In the genomic region with DNA sequence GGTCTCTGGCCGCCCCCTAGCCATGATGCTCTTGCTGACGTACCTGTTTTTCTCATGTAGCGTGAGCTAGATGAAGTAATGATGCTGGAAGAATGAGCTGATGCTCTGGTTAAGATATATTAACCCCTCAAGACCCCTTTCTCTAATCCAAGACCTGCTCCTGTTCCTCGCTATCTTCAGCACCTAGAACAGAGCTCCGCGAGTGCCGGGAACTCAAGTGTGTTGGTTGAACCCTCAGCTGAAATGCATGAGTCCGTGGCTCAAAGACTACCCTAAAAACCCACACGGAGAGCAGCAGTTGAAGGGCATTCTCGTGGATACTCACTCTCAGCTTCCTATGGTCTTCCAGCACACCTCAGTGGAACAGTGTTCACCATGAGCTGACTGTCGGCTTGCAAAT, we compare ENCODE assay signal across 9 mouse cellular contexts. TPM values are rescaled to one million over a fixed set of nuclear protein-coding genes. Genes with fewer than 3 reads are reported as not detected.
DNase-seq lines count a peak whose midpoint lies in the region; ATAC-seq and TF ChIP-seq lines count a peak whose summit lies in the region.
"Had no signal": no experiment of that assay in that cellular context is flagged by ENCODE, and none has a peak within 500 bp of the region (broad histone marks: within the 10 kb centered on the region; RNA-seq: fewer than 3 reads in every experiment).

No protein-coding gene starts in this region.

- no peaks in the 10 kb centered on the region for H3K79me2 ChIP-seq in heart, adult 2 months (replicated peaks; ENCODE audit: control insufficient read depth, insufficient read depth, low read length)

- TF ChIP-seq EP300 in heart, adult 2 months (IDR thresholded peaks at IDR 0.05; ENCODE audit: insufficient read depth, low read depth, low read length): no peak

- ATAC-seq in heart, embryonic 16.5 days (replicated peaks; ENCODE audit: extremely low read depth, insufficient read depth, low FRiP score): no peak
- ATAC-seq in embryonic facial prominence, embryonic 13.5 days (ENCODE audit: insufficient number of reproducible peaks, insufficient read depth, low FRiP score, low TSS enrichment, low read depth): no peak
- ATAC-seq in intestine, embryonic 15.5 days: no peak
- no peak for ATAC-seq in midbrain, postnatal 0 days (ENCODE audit: low FRiP score)
- ATAC-seq: inflammation-experienced regulatory T-cells, adult 6 months had no signal

- peaks cover 48% of the 10 kb centered on the region for H3K36me3 ChIP-seq in heart, embryonic 16.5 days (ENCODE audit: control insufficient read depth, insufficient read depth)
- H3K36me3 ChIP-seq in heart, adult 2 months (ENCODE audit: control insufficient read depth, insufficient read depth, low read length): no peaks in the 10 kb centered on the region
- H3K36me3 ChIP-seq in embryonic facial prominence, embryonic 13.5 days: peaks cover 78% of the 10 kb centered on the region
- H3K36me3 ChIP-seq in intestine, embryonic 15.5 days: peaks cover 38% of the 10 kb centered on the region
- H3K36me3 ChIP-seq in midbrain, postnatal 0 days (ENCODE audit: insufficient read depth, low read length): peaks cover 33% of the 10 kb centered on the region

- WGBS in heart, embryonic 16.5 days: 53% methylated on average over 11 of the region's 11 CpGs
- WGBS in heart, adult 2 months: 48% methylated on average over 11 of the region's 11 CpGs
- 51% methylated on average over 11 of the region's 11 CpGs for WGBS in embryonic facial prominence, embryonic 13.5 days
- WGBS in intestine, embryonic 15.5 days: 53% methylated on average over 11 of the region's 11 CpGs
- WGBS in midbrain, postnatal 0 days: 55% methylated on average over 11 of the region's 11 CpGs

- H3K4me2 ChIP-seq in heart, embryonic 16.5 days (ENCODE audit: low read depth, low read length): peak overlapping the region; percentile 49
- peak overlapping the region; percentile 58 for H3K4me2 ChIP-seq in embryonic facial prominence, embryonic 13.5 days
- H3K4me2 ChIP-seq in intestine, embryonic 15.5 days (replicated peaks): peak overlapping the region; percentile 61
- peak overlapping the region; percentile 51 for H3K4me2 ChIP-seq in midbrain, postnatal 0 days (ENCODE audit: low read depth, low read length, poor library complexity, severe bottlenecking)

- H3K4me1 ChIP-seq in heart, embryonic 16.5 days (ENCODE audit: control insufficient read depth, insufficient read depth, low read length): no peaks in the 10 kb centered on the region
- no peaks in the 10 kb centered on the region for H3K4me1 ChIP-seq in heart, adult 2 months (ENCODE audit: control insufficient read depth, insufficient read depth, low read length)
- H3K4me1 ChIP-seq in embryonic facial prominence, embryonic 13.5 days: peaks cover 14% of the 10 kb centered on the region
- H3K4me1 ChIP-seq in intestine, embryonic 15.5 days (replicated peaks): 0 out of 2 replicates have a peak, but pooled peaks cover 3% of the 10 kb centered on the region
- H3K4me1 ChIP-seq in midbrain, postnatal 0 days (ENCODE audit: insufficient read depth, low read length): no peaks in the 10 kb centered on the region

- H3K4me3 ChIP-seq in heart, embryonic 16.5 days (ENCODE audit: low read length): peak overlapping the region; percentile 28
- no peak overlapping the region for H3K4me3 ChIP-seq in heart, adult 2 months
- peak overlapping the region; percentile 37; the same call in 1 of the 2 replicates for H3K4me3 ChIP-seq in embryonic facial prominence, embryonic 13.5 days
- H3K4me3 ChIP-seq in intestine, embryonic 15.5 days (replicated peaks): peak overlapping the region; percentile 26
- peak overlapping the region; percentile 29; the same call in 1 of the 2 replicates for H3K4me3 ChIP-seq in midbrain, postnatal 0 days (ENCODE audit: low read depth, low read length)

- intact Hi-C loops in heart, adult 2 months (cut with DNase I): loop anchor here (5.0 to 10.0 kb wide), 2 partner anchors 169 to 696 kb away; a partner anchor contains a TSS

- peaks cover 38% of the 10 kb centered on the region for H3K27me3 ChIP-seq in heart, embryonic 16.5 days (ENCODE audit: control insufficient read depth, insufficient read depth, low read length)
- H3K27me3 ChIP-seq in heart, adult 2 months (ENCODE audit: control insufficient read depth, insufficient read depth, low read length): peaks cover 1% of the 10 kb centered on the region; the same call in 1 of the 2 replicates
- H3K27me3 ChIP-seq in embryonic facial prominence, embryonic 13.5 days: peaks cover 68% of the 10 kb centered on the region
- H3K27me3 ChIP-seq in intestine, embryonic 15.5 days (replicated peaks): peaks cover 29% of the 10 kb centered on the region
- H3K27me3 ChIP-seq in midbrain, postnatal 0 days (ENCODE audit: insufficient read depth, low read length): peaks cover 29% of the 10 kb centered on the region

- peaks cover 21% of the 10 kb centered on the region for H3K9me3 ChIP-seq in heart, embryonic 16.5 days (replicated peaks; ENCODE audit: control insufficient read depth, low read length)
- peaks cover 37% of the 10 kb centered on the region for H3K9me3 ChIP-seq in embryonic facial prominence, embryonic 13.5 days
- peaks cover 16% of the 10 kb centered on the region for H3K9me3 ChIP-seq in intestine, embryonic 15.5 days
- H3K9me3 ChIP-seq in midbrain, postnatal 0 days (ENCODE audit: low read length): 0 out of 2 replicates have a peak, but pooled peaks cover 4% of the 10 kb centered on the region

- H3K27ac ChIP-seq in heart, embryonic 16.5 days (ENCODE audit: low read length): no peak overlapping the region
- H3K27ac ChIP-seq in heart, adult 2 months: no peak overlapping the region
- H3K27ac ChIP-seq in embryonic facial prominence, embryonic 13.5 days: no peak overlapping the region
- no peak overlapping the region for H3K27ac ChIP-seq in intestine, embryonic 15.5 days
- no peak overlapping the region for H3K27ac ChIP-seq in midbrain, postnatal 0 days (ENCODE audit: low read depth, low read length)

- TF ChIP-seq CTCF in heart, adult 2 months (IDR thresholded peaks at IDR 0.05): no peak
- TF ChIP-seq CTCF in midbrain, postnatal 0 days (IDR thresholded peaks at IDR 0.05): no peak

- no peak overlapping the region for H3K9ac ChIP-seq in heart, embryonic 16.5 days (ENCODE audit: low read length)
- no peak overlapping the region for H3K9ac ChIP-seq in heart, adult 2 months (ENCODE audit: low read depth, low read length)
- H3K9ac ChIP-seq in embryonic facial prominence, embryonic 13.5 days: no peak overlapping the region
- no peak overlapping the region for H3K9ac ChIP-seq in intestine, embryonic 15.5 days
- no peak overlapping the region for H3K9ac ChIP-seq in midbrain, postnatal 0 days (replicated peaks; ENCODE audit: low read length, poor library complexity, severe bottlenecking)

- no peak for TF ChIP-seq POLR2A in heart, adult 2 months (IDR thresholded peaks at IDR 0.05; ENCODE audit: insufficient read depth, low read depth, low read length)

- no peak for DNase-seq in heart, adult 2 months
- no peak for DNase-seq in midbrain, postnatal 0 days (ENCODE audit: low spot score)
- no peak for DNase-seq in cerebellum, adult 8-10 months
- no peak for DNase-seq in spleen, adult 18-20 months
- DNase-seq in spleen, postnatal 14 days (ENCODE audit: low spot score in 2 of 2): no peak

RNA-seq across cellular contexts. Expression of a gene that starts 0.8 kb away (rescaled TPM):
- polyA plus RNA-seq in heart, embryonic 16.5 days (2015; fragmentation: Nextera tagmentation; extraction: Ambion mirVana): 1,284 and 1,464 TPM in 2 replicates
- total RNA-seq in heart, adult 2 months (2021): 1,000 to 10,000 TPM; 1,140 to 1,235 TPM
- polyA plus RNA-seq in heart, adult 2 months (2012; rRNA removed): 1,079 and 1,189 TPM in 2 replicates
- polyA plus RNA-seq in embryonic facial prominence, embryonic 13.5 days (2015; fragmentation: Nextera tagmentation; extraction: Ambion mirVana): 1,664 and 1,723 TPM in 2 replicates
- 1,496 and 1,641 TPM in 2 replicates for polyA plus RNA-seq in intestine, embryonic 15.5 days (2015; fragmentation: Nextera tagmentation; extraction: Ambion mirVana)
- 1,613 and 1,637 TPM in 2 replicates for total RNA-seq in midbrain, postnatal 0 days (2014; rRNA removed)
- 1,739 and 1,834 TPM in 2 replicates for polyA plus RNA-seq in midbrain, postnatal 0 days (2015; fragmentation: Nextera tagmentation; extraction: Ambion mirVana)
